ENCODE assay signal across 11 mouse cellular contexts in the genomic region with DNA sequence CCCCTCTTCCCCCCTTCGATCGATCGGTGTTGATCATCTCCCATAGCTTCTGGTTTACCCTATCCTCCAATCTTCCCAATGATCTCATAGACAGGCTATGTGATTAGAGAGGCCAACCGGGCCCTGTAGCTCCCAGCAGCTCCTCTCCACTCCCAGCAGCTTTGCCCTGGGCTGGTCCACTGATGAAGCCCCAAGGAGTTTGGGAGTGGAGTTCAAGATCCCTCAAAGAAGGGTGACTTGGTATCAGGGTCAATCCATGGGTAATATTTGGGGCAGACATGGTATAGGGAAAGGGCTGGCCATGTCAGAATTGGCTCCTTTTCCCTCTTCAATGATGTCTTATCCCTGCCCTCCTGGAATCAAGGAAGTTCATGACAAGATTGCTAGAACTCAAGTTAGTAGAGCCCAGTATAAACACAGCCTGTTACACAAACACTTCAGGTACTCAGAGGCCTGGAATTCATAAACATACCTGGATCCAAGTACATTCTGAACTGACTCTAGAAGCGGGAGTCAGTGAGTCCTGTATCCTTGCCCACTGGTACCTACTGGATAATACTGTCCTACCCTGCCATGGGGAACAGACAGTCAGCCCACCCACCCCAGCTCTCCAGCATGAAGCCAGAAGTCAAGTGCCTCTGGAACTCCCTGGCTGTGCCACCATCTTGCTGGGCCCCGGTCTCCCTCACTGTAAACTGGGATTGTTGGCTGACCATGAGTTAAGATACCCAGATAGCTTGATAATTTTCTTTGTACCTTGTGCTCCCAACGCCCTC. TPM values are rescaled to one million over a fixed set of nuclear protein-coding genes. Genes with fewer than 3 reads are reported as not detected.
DNase-seq lines count a peak whose midpoint lies in the region; ATAC-seq and TF ChIP-seq lines count a peak whose summit lies in the region.
"Had no signal": no experiment of that assay in that cellular context is flagged by ENCODE, and none has a peak within 500 bp of the region (broad histone marks: within the 10 kb centered on the region; RNA-seq: fewer than 3 reads in every experiment).

No protein-coding gene starts in this region.

- no peaks in the 10 kb centered on the region for H3K27me3 ChIP-seq in heart, embryonic 15.5 days
- H3K27me3 ChIP-seq in liver, embryonic 16.5 days (ENCODE audit: control insufficient read depth, insufficient read depth, low read depth, low read length), result no peaks in the 10 kb centered on the region

- ATAC-seq in heart, embryonic 15.5 days (replicated peaks; ENCODE audit: insufficient number of reproducible peaks, insufficient read depth, low FRiP score, low read depth), result no peak
- ATAC-seq in liver, embryonic 16.5 days (ENCODE audit: low read depth), result no peak

- TF ChIP-seq CTCF in olfactory bulb, adult 2 months (IDR thresholded peaks at IDR 0.05; ENCODE audit: insufficient read depth, low read depth, low read length), result no peak

- H3K4me2 ChIP-seq in heart, embryonic 15.5 days, result no peak overlapping the region
- peak overlapping the region; percentile 27; the same call in 1 of the 2 replicates for H3K4me2 ChIP-seq in liver, embryonic 16.5 days (ENCODE audit: low read depth, low read length)

- H3K27ac ChIP-seq in heart, embryonic 15.5 days, result peak overlapping the region; percentile 99
- H3K27ac ChIP-seq in liver, embryonic 16.5 days (ENCODE audit: low read length), result peak overlapping the region; percentile 98
- H3K27ac ChIP-seq in olfactory bulb, adult 2 months (ENCODE audit: insufficient read depth, low read depth, low read length), result peak overlapping the region; percentile 62; the same call in 1 of the 2 replicates

- H3K36me3 ChIP-seq in heart, embryonic 15.5 days, result no peaks in the 10 kb centered on the region
- no peaks in the 10 kb centered on the region for H3K36me3 ChIP-seq in liver, embryonic 16.5 days (ENCODE audit: control insufficient read depth, insufficient read depth)

- peaks cover 75% of the 10 kb centered on the region for H3K4me1 ChIP-seq in heart, embryonic 15.5 days (replicated peaks)
- H3K4me1 ChIP-seq in liver, embryonic 16.5 days (ENCODE audit: control insufficient read depth, low read depth, low read length), result peaks cover 77% of the 10 kb centered on the region
- H3K4me1 ChIP-seq in olfactory bulb, adult 2 months (ENCODE audit: control insufficient read depth, insufficient read depth, low read length), result peaks cover 64% of the 10 kb centered on the region

- H3K9ac ChIP-seq in heart, embryonic 15.5 days, result peak overlapping the region; percentile 40; the same call in 1 of the 2 replicates
- peak overlapping the region; percentile 2 for H3K9ac ChIP-seq in liver, embryonic 16.5 days (ENCODE audit: low read depth, low read length)

- no peaks in the 10 kb centered on the region for H3K9me3 ChIP-seq in heart, embryonic 15.5 days (replicated peaks)
- no peaks in the 10 kb centered on the region for H3K9me3 ChIP-seq in liver, embryonic 16.5 days (replicated peaks; ENCODE audit: control insufficient read depth, low read length)

- peak; percentile 33 to 73 for DNase-seq in lung, adult 18-20 months
- no peak for DNase-seq in lung, postnatal 10 days
- no peak for DNase-seq in spleen, adult 18-20 months
- DNase-seq in frontal cortex, adult 2 months (ENCODE audit: extremely low spot score in 1 of 2, low spot score in 1 of 2), result no peak
- no peak for DNase-seq in layer of hippocampus, postnatal 14 days (ENCODE audit: low spot score in 2 of 2)
- DNase-seq: gastrocnemius, postnatal 10 days; right cerebral cortex, postnatal 4 days had no signal

- no peak overlapping the region for H3K4me3 ChIP-seq in heart, embryonic 15.5 days
- H3K4me3 ChIP-seq in liver, embryonic 16.5 days (ENCODE audit: low read depth, low read length), result no peak overlapping the region
- H3K4me3 ChIP-seq in olfactory bulb, adult 2 months (ENCODE audit: insufficient read depth, low read depth, low read length), result no peak overlapping the region

- WGBS in heart, embryonic 15.5 days, result 85% methylated on average over 7 of the region's 7 CpGs
- 70% methylated on average over 7 of the region's 7 CpGs for WGBS in liver, embryonic 16.5 days (ENCODE audit: insufficient replicate concordance)
- 79% methylated on average over 7 of the region's 7 CpGs for WGBS in olfactory bulb, adult 2 months

- TF ChIP-seq POLR2A in olfactory bulb, adult 2 months (IDR thresholded peaks at IDR 0.05; ENCODE audit: insufficient read depth, low read depth, low read length), result no peak

RNA-seq across cellular contexts. Expression of gene Chit1, which starts 13.8 kb away (rescaled TPM):
- 0.42 TPM in 2 replicates for polyA plus RNA-seq in heart, embryonic 15.5 days (2015; fragmentation: Nextera tagmentation; extraction: Ambion mirVana)
- 0.19 and 0.20 TPM in 2 replicates for polyA plus RNA-seq in liver, embryonic 16.5 days (2015; fragmentation: Nextera tagmentation; extraction: Ambion mirVana)
- not detected in 2 replicates for polyA plus RNA-seq in olfactory bulb, adult 2 months (2012; ENCODE audit: insufficient read depth, insufficient read length, low replicate concordance, missing spikeins)
- 0.22 and 0.23 TPM in 2 replicates for polyA plus RNA-seq in frontal cortex, adult 2 months (2012; rRNA removed)
- total RNA-seq in layer of hippocampus, postnatal 14 days (2021), result under 1 TPM in 1 of 2 experiments, not detected in 1; 0.39 TPM
- polyA plus RNA-seq: cerebellum, adult 2 months had no signal

RNA-seq across cellular contexts. Expression of gene Btg2, which starts 18.3 kb away (rescaled TPM):
- polyA plus RNA-seq in heart, embryonic 15.5 days (2015; fragmentation: Nextera tagmentation; extraction: Ambion mirVana), result 36.9 and 45.4 TPM in 2 replicates
- polyA plus RNA-seq in liver, embryonic 16.5 days (2015; fragmentation: Nextera tagmentation; extraction: Ambion mirVana), result 107 and 109 TPM in 2 replicates
- polyA plus RNA-seq in olfactory bulb, adult 2 months (2012; ENCODE audit: insufficient read depth, insufficient read length, low replicate concordance, missing spikeins), result 111 and 168 TPM in 2 replicates
- 18.8 and 32.5 TPM in 2 replicates for polyA plus RNA-seq in frontal cortex, adult 2 months (2012; rRNA removed)
- total RNA-seq in layer of hippocampus, postnatal 14 days (2021), result 10 to 100 TPM; 14.1 to 19.2 TPM

Comparison
In these comparisons a context has a peak if more than half of its experiments do, and no peak if none do; other contexts are left out.
1. DNase-seq: peak in lung, adult 18-20 months (2 of 2); none in lung, postnatal 10 days (single experiment), spleen, adult 18-20 months (0 of 2), frontal cortex, adult 2 months (0 of 2) and layer of hippocampus, postnatal 14 days (0 of 2).
2. Peak in every context shown above with its lines, with median percentiles within 50 percentile points of each other: H3K27ac ChIP-seq.